Mouse (Mus musculus) adrenal gland, adult 2 months (tissue): Measurements from ENCODE around the gene Ugt2b38. TPM values are rescaled to one million over a fixed set of nuclear protein-coding genes. Genes with fewer than 3 reads are reported as not detected.
"Not testable (repeated sequence)": the region's sequence is repeated elsewhere in the genome, so short reads cannot be mapped to it uniquely, and the experiment has no call there.

Experiments
- DNase-seq: peaks from one replicate; pipeline ENCODE4 v3.0.0; 2021
- long read RNA-seq: library from polyadenylated mRNA; stranded (forward); transcript quantifications from one replicate; pipeline ENCODE4 v2.0.0, GENCODE M21; 2021
- polyA plus RNA-seq: library from polyadenylated mRNA; depleted of rRNA; stranded (reverse); fragments of >200 nt; gene quantifications from 2 replicates; pipeline ENCODE4 v1.2.3, GENCODE M21; 2012; rRNA removed
- total RNA-seq, 2 experiments: library from RNA; stranded (reverse); gene quantifications; 2 replicates each; pipeline ENCODE4 v1.2.3; 2021

Gene Ugt2b38
- total RNA-seq (not detected), polyA plus RNA-seq (not detected in 2 replicates)
- long read RNA-seq, result 0 reads

DNA sequence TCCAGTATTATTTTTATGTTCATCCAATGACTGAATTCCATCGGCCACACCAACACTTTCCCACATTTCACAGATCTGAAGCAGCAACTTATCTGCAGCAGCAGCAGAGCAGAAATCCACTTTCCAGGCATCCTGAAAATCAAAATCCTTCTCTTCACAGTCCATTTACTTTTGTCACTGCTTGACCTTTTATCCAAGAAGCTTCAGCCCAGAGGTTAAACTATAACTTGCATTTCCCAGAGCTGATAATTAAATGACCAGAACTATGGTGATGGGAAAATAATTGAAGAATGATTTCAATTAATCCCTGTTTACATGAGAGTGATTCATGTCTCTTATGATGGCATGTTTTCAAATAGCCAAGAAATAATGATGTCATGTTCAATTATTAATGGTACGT lies at the start of gene Ugt2b38:
Gene Ugt2b38 (minus strand): TSS at position 163 of the 400 bp plus-strand sequence.
- DNase-seq, result not testable (repeated sequence)

DNA sequence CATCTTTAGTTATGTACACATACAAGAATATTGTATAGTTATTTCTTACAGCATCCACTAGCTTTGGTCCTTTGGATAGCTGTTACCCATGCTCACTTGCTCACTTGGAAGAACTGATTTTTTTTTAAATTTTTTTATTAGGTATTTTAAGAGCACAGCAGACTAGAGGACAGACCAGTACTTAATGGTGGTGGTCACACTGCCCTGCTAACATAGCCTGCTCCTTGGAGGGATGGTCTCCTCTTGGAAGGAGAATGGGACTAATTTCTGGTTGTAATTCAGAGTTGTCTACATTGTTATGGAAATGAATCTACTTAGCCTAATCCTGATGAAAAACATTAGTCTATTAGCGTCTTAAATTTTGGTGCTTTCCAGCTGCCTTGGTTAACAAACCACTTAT lies 34.8 kb upstream of the Ugt2b38 start:
- DNase-seq, result no peak

DNA sequence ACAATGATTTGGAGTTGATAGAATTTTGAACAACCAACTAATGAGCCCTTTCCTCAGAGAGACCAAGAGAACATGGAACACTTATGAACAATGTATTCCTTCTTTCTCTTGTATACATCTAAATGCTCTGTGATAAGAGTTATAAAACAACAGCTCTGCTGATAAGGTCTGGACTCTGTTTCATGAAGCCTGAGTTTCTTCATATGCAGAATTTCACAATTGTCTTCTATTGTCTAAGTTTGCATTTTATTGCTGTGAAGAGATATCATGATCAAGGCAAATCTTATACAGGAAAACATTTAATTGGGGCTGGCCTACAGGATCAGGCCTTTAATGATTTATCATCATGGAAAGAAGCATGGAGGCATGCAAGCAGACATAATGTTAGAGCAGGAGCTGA lies 33.7 kb upstream of the Ugt2b38 start:
- DNase-seq, result no peak

DNA sequence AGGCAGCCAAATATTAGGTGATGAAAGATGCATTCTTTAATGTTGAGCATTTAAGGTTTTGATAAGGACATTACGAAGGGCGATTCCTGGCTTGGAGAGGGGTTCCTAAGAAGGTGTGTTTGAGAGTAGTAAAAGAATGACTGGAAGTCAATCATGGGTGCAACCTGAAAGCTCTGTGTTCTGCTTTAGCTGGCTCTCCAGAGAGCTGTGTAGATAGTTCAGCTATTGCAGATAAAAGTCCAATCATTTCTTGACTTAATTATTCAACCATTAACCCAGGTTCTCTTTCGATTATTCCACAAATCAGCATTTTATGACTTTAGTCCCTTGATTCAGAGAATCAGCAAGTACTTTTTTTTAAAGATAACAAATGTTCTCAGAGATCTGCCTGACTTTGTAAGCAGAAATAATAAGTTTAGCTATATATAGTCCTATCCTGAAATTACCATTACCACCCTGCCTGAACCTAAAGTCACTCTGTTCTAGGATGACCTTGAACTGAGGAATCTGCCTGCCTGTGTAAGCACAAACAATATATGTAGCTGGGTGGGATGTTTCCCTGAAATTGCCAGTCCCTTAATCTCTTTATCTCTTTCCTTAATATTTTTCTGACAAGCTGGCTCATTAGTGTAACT lies 32.3 kb upstream of the Ugt2b38 start:
- no peak for DNase-seq

DNA sequence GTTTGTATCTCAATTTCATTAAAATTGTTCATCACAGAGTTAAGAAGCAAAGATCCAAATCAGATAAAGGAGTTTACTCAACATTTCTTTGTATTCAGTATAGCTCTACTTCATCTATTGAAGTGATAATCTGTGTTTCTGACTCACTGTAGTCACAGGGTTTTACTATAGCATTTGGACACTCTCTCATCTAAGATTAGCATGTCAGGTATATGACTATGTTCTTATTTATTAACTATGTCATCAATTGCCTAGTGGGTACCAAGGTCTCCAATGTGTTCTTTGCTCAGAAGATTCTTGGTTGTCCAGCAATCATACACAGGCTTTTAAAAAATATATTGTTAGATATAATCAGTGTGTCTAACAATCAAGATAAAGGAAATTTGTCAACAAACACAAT lies 31.5 kb upstream of the Ugt2b38 start:
- DNase-seq, result no peak

DNA sequence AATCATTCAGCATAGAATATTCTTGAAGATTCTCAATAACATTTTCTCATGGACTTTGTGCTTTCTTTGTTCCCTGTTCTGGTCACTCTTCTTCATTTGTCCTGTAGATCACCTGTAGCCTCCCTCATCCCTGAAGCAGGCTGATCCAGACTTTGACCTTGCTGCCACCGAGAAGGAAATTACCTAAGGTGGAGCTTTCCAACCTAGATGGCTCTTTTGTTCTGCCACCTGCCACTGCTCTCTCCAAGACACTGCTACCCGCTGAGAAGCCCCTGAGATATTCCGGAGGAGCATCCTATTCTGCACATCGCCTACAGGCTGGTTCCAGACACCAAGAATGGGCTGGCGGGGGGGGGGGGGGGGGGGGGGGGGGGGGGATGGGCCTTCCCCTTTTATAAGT lies 28.5 kb upstream of the Ugt2b38 start:
- DNase-seq, result not testable (repeated sequence)

DNA sequence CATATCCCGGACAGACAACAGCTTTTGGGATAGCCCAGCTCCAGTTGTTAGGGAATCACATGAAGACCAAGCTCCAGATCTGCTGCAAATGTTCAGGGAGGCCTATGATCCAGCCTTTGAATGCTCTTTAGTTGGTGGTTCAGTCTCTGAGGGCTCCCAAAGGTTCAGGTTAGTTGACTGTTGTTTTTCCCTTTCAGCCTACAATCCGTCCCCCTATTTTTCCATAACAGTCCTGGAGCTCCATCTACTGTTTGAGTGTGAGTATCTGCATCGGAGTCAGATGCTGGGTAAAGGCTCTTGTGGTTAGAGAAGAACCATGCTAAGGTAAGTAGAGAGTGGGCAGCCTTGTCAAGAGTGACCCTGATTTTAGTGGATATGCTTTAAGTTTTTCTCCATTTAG lies 12.3 kb upstream of the Ugt2b38 start:
- no peak for DNase-seq

DNA sequence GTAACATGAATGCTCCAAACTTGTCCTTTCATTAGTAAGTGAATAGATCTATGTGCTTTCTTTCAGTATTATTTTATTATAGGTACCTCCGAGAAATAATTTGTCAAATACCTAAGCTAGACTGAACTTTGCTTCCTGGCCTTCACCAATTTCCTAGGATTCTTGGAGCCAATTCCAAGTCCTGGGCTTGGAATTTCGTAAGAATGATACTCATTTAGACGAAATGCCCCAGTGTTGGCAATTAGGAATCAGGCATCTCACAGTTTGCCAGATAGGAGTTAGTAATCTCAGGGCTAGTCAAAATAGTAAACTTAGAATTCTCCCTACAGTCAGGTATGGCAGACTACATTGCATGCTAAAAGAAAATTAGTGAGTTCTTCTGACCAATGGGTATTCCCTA lies 1.7 kb upstream of the Ugt2b38 start:
- DNase-seq, result no peak

DNA sequence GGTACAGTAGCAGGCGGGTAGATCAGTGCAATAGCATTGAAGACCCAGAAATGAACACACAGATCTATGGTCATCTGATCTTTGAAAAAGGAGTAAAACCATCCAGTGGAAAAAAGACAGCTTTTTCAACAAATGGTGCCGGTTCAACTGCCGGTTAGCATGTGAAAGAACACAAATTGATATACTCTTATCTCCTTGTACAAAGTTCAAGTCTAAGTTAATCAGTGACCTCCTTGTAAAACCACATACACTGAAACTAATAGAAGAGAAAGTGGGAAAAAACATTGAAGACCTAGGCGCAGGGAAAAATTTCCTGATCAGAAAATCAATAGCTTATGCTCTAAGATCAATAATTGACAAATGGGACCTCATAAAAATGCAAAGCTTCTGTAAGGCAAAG lies 27.0 kb downstream of the Ugt2b38 start:
- DNase-seq, result no peak

DNA sequence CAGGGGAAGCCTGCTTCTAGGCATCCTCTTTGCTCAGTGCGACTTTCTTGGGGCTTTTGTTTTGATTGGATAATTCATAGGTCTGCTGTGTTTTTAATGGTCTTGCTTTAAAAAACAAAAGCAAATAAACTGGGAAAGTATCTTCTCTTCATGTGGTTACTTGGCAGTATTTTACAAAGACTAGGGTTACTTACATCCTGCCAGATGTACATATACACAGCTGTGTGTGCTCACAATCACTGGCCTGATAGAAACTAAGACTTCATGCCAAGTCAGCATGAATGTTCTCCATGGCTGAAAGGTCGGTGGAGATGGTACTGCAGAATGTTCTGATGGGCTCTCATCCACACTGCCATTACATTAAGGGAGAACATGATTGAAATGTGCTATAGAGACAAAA lies 33.2 kb downstream of the Ugt2b38 start:
- DNase-seq, result no peak

DNA sequence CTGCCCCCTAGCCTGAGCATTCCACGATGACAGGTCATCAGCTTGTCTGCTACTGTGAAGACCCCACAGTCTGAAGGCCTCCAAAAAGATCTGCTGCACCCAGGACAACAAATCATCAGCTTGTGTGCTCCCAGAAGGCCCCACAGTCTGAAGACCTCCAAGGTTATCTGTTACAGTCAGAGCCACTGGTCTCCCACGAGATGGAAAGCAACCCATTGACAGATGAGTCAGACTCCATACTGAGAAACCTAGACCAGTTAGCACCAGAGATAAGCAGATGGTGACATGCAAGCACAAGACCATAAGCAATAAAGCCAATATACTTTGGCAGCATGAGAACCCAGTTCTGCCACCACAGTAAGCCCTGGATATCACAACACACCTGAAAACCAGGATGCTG lies 43.8 kb downstream of the Ugt2b38 start:
- no peak for DNase-seq

DNA sequence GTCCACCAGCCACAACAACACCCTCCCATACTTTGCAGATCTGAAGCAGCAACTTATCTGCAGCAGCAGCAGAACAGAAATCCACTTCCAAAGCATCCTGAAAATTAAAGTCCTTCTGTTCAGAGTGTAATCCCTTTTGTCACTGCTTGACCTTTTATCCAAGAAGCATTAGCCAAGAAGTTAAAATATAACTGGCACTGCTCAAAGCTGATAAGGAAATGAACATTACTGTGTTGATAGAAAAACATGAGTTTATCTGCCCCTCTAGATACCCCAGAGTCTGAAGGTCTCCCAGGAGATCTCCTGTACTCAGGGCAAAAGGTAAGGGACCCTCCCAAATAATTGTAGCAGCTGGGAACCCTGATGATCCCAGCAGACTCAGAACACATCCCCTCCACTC lies 44.2 kb downstream of the Ugt2b38 start:
- no peak for DNase-seq

DNA sequence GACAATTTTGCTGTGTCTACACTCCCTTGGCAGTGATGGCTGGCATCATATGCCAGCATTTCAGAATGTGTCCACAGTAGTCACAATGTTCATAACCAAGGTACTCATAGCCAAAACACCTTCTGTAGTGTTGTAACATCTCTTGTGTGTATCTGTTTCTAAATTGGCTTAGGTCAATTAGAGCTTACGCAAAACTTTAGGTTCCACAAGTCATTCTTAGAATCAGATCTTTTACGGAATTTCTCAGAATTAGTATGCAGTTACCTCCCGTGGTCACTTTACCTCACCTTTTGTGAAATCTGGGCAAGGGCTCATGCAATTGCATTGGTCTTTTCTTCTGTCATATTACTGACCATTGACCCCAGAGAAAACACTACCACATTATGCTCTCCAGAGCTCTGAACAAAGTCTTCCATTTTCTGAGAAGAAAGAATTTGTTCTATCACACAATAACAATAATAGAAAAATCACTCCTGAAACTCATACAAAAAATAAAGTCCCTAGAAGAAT lies 48.1 kb downstream of the Ugt2b38 start:
- no peak for DNase-seq

DNA sequence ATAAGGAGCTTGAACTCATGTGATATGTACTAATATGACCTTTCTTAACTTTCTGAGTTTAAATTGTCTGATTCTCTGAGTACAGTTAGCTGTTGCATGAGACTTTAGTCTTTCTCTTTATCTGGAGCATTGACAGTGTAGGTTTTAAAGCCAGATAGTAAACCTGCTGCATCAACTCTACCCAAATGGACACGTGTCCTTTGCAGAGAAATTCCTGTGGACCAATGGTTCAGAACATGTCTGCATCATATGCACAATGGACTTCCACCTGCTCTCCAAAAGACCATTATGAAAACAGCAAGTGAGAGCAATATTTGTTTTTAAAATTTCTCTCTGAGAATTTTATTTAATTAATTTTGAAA lies 50.5 kb downstream of the Ugt2b38 start:
- DNase-seq, result no peak

DNA sequence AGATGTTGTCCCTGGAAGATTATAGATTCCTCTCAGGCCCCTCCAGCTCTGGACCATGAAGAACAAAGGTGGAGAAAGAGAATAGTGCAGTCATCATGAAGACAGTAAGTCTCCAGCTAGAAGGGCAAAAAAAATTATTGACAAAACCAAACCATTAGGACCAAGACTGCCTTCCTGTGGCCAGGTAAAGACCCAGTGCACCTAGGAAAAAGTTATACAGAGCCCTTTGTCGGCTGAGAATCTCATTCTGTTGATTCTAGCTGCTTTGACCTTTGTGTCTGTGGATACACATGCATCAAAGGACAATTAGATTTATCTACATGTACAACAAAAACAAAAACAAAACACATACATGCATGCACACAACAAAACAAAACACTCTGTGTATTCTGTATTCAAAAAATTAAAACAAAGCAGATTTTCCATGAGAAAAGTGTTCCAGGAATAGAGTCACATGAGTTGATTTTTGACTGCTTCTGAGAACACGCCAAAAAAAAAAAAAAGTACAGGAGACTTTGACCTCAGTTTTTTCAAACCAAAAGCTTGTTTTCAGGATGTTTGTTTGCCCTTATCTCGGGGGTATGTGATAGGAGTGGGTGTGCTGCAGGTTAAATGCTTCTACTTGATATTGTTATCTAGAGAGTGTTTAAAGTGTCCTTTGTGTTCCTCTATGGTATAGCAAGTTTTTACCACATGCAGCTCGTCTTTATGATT lies 51.1 kb downstream of the Ugt2b38 start:
- not testable (repeated sequence) for DNase-seq

Other genes with a start within 250 kb of the Ugt2b38 start
- gene Ugt2b37, start 169.4 kb downstream of the Ugt2b38 start, total RNA-seq, result under 1 TPM in 1 of 2 experiments, not detected in 1; 0.20 TPM
- not detected in 2 replicates for gene Ugt2b37, start 169.4 kb downstream of the Ugt2b38 start, polyA plus RNA-seq
- under 1 TPM in 1 of 2 experiments, not detected in 1; 0.26 TPM for gene Ugt2a3, start 87.0 kb downstream of the Ugt2b38 start, total RNA-seq
- gene Ugt2a3, start 87.0 kb downstream of the Ugt2b38 start, polyA plus RNA-seq, result not detected in 2 replicates
- not detected for gene Ugt2a2, start 58.1 kb upstream of the Ugt2b38 start, total RNA-seq
- gene Ugt2a2, start 58.1 kb upstream of the Ugt2b38 start, polyA plus RNA-seq, result not detected in 2 replicates
- not detected for gene Gm43638, start 62.6 kb upstream of the Ugt2b38 start, total RNA-seq
- gene Gm43638, start 62.6 kb upstream of the Ugt2b38 start, polyA plus RNA-seq, result not detected in 2 replicates
- not detected for gene Ugt2a1, start 66.7 kb upstream of the Ugt2b38 start, total RNA-seq
- gene Ugt2a1, start 66.7 kb upstream of the Ugt2b38 start, polyA plus RNA-seq, result not detected in 2 replicates
- not detected for gene Sult1b1, start 114.0 kb upstream of the Ugt2b38 start, total RNA-seq
- gene Sult1b1, start 114.0 kb upstream of the Ugt2b38 start, polyA plus RNA-seq, result not detected in 2 replicates
- under 1 TPM in 1 of 2 experiments, not detected in 1; 0.40 TPM for gene Sult1d1, start 144.8 kb upstream of the Ugt2b38 start, total RNA-seq
- gene Sult1d1, start 144.8 kb upstream of the Ugt2b38 start, polyA plus RNA-seq, result not detected in 2 replicates
- 1 to 10 TPM in 1 of 2 experiments, under 1 TPM in 1; 0.84 to 3.9 TPM for gene Sult1e1, start 167.4 kb upstream of the Ugt2b38 start, total RNA-seq
- gene Sult1e1, start 167.4 kb upstream of the Ugt2b38 start, polyA plus RNA-seq, result not detected in 2 replicates
- gene Csn1s1, start 242.0 kb upstream of the Ugt2b38 start, total RNA-seq, result not detected
- gene Csn1s1, start 242.0 kb upstream of the Ugt2b38 start, polyA plus RNA-seq, result not detected in 2 replicates